Mouse (Mus musculus): ENCODE measurements at regions not wholly inside any gene's neighbourhood (a gene's known extent, or its start where the extent isn't known, plus 50 kb on each side); places are given as distances from the start of the nearest gene placed in this dataset.

DNA sequence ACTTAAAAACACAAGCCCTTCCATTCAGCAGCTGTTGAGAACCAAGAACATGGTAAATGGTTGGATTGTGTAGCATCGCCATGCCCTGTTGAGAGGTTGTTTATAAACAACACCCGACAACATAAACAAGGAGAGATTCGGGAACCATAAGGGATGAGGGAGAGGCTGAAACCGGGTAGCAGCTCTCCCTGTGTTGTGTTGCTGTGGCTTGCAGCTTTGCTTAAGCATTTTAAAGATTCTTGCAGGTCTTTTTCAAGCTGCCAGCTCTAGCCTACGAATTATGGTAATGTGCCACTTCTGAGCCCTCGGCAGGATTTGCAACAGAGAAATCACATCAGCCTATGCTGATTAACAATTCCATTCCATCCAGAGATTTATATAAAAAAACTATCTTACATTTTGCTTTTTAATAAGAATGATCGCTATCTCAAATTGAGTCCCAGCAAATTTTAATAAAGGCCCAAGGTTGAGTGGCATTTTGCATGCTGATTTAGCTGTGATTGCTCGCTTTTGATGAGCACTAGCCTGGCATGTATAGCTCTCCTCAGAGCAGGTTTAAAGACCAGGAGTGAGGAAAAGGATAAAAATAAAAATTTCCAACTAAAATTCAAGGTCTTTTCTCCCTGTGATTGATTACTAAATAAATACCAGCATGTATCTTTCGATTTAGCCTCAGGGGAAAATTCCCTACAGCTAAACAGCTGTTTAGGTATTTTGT, 445.7 kb upstream of the 4930412O13Rik start:
- DNase-seq (ENCODE audit: low read depth in 1 of 2, low spot score in 2 of 2): no peak

DNA sequence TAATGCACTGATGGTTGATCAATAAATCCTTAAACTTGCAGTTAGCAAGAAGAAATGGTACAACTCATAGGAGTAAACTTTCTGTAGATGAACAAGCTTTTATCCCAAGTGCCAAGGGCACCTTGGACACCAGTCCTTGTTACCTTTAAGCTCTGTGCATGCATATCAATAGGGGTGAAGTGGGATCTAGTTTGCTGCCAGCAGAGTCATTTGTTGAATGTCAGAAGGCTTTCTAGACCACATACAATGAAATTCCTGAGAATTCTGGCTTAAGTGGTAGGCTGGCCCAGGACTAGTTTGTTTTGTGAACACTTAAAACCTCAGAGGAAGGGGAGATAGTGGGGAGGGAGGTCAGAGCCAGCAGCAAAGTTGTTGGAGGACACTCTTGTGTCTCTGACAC, 437.9 kb upstream of the 4930412O13Rik start:
- DNase-seq (ENCODE audit: low read depth in 1 of 2, low spot score in 2 of 2): no peak

DNA sequence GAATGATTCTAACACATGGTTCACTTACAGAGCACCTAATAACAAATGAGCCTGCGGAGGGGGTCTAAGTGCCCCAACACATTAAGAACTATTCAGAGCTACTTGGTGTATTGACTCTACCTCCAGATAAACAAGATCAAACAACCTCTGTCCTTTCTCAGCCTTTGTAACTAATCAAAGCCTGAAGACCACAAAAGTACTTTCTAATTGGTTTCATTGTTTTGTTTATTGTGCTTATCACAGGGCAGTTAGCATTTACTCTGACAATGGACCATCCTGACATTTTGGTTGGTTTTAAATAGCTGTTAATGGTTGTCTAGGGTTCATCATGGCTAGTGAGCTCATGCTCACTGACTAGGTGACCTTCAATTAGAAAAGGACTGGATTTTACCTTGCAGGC, 435.2 kb upstream of the 4930412O13Rik start:
- no peak for DNase-seq (ENCODE audit: low read depth in 1 of 2, low spot score in 2 of 2)

DNA sequence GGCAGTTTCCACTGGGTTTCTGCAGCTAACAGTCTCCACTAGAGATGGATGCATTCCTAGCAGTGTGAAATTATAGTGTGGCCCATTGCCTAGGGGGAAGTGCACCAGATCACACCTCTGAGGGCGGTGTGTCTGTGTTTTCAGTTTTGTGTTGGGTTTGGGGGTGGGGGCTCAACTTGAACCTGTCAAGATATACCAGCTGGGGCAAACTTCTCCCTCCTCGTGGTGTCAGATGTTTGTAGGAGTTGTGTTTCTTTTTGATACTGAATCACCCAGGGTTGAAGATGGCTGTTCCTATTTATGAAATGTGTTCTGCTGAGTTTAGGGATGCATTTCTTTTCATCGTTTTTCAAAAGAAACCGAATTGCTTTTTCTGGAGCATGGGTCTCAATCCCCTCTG, 416.6 kb upstream of the 4930412O13Rik start:
- no peak for DNase-seq (ENCODE audit: low read depth in 1 of 2, low spot score in 2 of 2)

DNA sequence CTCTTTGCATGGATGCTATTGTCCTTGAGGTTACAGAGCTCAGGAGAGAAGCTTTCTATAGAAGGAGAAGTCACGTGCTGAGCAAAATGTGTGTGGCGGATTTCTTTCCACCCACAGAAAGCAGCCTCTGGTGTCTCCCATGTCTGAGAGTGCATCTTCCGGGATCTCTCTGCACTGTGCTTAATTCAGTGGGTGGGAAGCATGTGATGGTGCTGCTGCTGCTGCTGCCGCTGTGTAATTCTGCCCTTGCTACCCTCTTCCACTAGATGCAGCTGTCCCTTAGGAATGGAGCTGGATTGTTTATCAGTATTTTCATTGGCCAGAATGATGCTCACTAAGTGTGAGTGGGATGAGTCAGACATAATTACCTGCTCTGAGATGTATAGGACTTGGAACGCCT, 416.2 kb upstream of the 4930412O13Rik start:
- DNase-seq (ENCODE audit: low read depth in 1 of 2, low spot score in 2 of 2): no peak

DNA sequence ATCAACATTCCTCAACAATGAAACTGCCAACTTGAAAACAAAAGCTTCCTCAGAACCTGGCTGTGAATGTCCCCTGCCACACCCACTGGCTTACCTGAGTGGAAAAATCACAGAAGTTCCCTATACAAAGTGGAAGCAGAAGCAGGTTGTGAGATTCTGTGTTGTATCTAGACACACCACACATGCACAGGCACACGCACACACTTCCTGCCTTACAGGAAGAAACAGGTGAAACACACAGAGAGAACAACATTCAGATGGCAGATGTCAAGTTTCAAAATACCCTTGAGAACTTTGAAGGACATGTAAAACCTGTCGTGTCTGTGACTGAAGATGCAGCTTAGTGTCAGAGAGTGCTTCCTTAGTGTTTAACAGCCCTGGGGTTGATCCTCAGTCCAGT, 413.5 kb upstream of the 4930412O13Rik start:
- DNase-seq (ENCODE audit: low read depth in 1 of 2, low spot score in 2 of 2): no peak

DNA sequence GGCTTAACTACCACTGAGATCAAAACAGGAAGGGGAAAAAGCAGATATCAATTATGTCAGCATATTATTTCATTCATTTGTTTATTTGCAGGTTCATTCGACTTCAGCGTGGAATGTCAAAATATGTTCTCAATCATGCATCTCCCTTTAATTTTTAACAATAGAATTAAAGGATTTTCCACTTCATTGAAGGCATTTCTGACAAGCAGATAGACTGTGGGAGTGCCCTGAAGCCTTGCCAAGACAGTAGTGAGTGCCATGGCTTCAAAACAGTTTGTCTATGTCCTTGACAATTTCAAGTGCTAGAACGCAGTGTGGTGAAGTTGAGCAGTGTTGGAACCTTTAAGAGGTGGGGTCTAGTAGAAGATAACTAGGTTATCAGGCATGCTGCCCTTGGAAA, 412.4 kb upstream of the 4930412O13Rik start:
- no peak for DNase-seq (ENCODE audit: low read depth in 1 of 2, low spot score in 2 of 2)

DNA sequence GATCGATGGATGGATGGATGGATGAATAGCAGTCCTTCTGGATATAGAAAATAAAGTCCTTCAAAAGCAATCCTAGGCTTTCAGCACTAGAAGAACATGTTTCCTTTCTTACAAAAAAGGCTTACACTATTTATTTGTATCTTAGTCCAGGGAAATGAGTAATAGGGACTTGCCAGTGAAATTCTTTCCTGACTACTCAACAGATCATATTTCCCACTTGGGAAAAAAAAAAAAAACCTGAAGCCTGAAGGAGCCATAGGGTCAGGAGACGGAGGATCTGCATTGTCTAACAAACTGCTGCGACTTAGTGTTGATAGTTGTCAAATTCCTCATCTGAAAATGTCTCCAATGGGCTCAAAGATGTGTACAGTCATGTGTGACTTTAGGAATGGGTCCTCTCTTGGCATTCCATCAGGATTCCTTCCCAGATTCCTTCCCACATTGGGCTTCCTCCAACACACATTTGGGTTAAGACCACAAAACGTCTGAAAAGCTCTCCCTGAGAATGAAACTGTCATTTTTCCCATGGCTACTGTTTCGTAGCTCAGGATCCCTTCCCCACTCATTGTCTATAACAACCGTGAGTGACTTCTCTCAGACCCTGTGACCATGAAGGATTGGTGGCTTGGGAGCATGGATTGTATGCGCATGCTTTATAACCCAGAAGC, 399.2 kb upstream of the 4930412O13Rik start:
- no peak for DNase-seq (ENCODE audit: low read depth in 1 of 2, low spot score in 2 of 2)

DNA sequence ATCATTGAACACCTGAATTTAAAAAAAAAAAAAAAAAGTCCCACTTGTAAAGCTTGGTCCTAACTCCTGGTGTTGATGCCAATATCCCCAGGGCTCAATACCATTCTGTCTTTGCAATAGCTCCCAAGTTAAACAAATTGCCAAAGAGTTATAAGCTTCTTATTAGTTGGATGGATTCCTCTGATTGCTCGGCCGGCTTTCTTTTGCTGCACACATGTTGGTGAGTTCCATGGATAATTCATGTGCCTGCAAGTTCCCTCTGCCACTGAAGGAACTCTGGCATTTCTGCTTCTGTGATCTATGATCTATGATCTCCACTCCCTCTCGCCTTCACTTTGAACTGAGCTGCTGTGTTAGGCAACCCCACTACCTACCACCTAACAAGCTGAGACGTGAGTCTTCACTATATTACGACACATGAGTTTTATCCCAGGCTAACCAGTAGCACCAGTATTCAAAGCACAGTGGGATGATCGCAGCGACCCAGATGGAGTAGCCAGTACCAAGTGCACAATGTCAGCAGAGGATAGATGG, 393.6 kb upstream of the 4930412O13Rik start:
- no peak for DNase-seq (ENCODE audit: low read depth in 1 of 2, low spot score in 2 of 2)

DNA sequence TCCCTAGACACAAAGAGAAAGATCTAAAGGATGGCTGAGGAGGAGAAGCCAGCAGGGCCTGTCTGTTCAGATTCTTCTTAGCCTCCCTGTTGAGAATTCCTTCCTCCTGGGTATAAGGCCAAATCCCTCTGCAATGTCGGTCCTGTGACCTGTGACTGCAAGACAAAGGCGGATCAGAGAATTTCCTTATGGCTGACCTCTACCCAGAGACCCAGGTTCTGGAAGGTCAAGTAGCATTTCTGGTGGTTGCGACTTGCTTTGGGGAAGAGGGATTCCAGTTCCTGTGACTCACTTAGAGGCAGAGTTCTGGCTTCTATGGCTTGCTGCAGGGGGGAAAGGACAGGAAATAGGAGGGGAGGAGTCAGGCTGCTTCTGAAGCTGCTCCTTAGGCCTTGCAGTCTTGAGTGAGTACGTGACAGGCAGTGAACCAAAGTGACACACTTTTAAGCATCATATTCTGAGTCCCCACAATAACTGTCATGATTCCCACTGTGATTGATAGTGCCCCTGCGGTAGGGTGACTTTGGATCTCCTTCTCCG, 387.4 kb upstream of the 4930412O13Rik start:
- no peak for DNase-seq (ENCODE audit: low read depth in 1 of 2, low spot score in 2 of 2)

DNA sequence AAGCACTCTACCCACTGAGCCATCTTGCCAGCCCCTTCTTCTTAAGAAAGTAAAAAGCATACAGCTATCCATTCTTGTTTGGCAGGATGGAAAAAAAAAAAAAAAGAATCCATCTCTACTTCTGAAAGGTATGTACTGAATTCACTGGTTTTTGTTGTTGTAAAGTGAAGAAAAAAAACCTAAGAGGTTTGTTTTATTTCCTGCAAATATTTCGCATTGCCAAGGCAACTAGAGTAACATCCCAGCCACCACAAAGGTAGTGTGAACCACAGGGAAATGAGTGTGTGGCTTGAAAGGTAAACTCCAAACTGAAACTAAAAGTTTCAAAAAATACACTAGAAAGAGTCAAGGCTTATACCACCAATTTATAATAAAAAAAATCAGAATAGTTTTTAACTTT, 361.0 kb upstream of the 4930412O13Rik start:
- no peak for DNase-seq (ENCODE audit: low read depth in 1 of 2, low spot score in 2 of 2)

DNA sequence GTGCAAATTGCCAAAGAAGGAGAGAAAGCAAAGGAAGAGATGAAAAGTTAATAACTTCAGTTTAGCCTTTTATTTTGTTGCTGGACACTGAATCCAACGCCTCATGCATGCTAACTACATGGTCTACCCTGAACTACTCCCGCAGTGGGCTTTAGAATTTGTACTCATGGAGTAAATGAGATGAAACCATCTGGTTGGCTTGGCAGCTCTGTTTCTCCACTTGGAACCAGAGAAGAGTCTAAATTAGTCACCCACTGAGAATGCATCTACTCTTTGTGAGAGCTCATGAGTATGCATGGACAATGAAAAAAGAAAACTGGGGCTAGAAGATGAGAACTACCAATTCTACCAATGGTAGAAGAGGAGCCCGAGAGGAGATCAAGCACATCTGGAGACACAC, 355.1 kb upstream of the 4930412O13Rik start:
- DNase-seq (ENCODE audit: low read depth in 1 of 2, low spot score in 2 of 2): no peak

DNA sequence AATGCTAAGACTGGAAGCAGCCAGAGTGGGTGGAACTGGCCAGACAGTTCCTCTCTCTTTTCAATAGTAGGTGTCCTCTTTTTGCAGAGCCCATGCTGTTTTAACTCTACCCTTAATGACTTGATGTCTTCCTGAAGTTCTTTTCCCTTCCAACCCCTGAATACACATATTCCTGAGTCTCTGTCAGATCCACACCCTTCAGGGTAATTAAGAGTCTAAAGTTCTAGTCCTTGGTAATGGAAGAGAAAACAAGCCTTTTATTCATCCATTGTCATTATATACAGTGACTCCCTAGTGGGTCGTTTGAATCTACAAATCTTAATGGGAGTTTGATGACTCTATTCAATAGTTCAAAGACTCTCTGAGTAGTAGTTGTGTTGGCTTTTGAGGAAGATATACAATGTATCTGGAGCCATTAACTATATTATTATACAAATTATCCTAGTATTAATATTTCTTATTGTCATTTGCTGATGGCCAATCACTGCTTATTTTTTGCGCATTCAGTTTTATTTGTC, 345.9 kb upstream of the 4930412O13Rik start:
- DNase-seq (ENCODE audit: low read depth in 1 of 2, low spot score in 2 of 2): no peak

DNA sequence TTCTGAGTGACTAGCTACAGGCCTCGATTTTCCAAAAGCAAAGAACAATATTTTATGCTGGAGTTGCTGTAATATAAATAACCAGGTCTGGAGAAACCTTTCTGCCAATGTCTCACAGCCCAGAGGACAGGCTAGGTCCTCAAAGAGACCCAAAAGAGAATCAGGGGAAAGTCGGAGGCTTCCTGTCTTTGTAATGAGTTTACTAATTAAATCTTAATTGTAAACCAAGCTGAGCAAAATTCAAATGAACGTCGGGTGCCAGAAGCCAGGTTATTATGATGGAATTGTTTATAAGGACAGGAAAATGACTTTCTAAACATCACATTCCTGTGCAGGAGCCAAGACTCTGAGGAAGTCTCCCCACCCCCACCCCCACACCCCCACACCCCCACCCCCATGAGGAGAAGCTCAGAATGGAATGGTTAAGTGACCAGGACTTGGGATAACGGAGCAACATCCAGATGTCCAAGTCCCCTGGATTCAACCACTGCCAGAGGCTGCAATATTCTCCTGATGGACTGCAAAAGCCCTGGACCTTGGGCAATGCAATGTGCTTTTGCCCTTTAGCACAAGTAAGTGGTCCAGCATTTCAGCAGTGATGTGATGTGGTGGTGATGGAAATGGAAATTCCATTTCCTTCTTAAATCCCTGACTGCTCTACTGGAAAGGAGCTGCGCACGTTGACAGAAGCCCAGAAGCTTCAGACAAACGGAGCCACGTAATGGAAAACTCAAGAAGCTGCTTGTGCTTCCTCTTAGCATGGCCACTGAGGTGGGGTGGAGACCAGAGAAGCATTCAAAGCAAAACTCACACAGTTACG, 333.1 kb upstream of the 4930412O13Rik start:
- DNase-seq (ENCODE audit: low read depth in 1 of 2, low spot score in 2 of 2): no peak

DNA sequence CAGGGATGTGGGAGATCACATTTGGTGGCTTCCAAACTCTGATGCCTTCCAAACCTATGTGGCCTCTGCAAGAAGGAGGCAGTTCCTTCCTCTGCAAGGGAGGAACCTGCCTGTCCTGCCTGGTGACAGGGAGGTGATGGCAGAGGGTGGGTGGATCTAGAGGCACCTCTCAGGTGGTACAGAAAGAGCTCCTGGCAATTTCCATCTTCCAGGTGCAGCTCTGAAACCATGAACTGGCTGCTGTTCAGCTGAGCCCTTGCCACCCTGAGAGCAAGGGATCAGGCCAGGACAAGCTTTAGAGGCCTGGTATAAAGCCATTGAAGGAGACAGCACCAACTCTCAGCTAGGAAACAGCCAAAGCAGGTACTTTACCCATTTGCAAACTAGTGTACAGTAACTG, 327.7 kb upstream of the 4930412O13Rik start:
- DNase-seq (ENCODE audit: low read depth in 1 of 2, low spot score in 2 of 2): no peak

DNA sequence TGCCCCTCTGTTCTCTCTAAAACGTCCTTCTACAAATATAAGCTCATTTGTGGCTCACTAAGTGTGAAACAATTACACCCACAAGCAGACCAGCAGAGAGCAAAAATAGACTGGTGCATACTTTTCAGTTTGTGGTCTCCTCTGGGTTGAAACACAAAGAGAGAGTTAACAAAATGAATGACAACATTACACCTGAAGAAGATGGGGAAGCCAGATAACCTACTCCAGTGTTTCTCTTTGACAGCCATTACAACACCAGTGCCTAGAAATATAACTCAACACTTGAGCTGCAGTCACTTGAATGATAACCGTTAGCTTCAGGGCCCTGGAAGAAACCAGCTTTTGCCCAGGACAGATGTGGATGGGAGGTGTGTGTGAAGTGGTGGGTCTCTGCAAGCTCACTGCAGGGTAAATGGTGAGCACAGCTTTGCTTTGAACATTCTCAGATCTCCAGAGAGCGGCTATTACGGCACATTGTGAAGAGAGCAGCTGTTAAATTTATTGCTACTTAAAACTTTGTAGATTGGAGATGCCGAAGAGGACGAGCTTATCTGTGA, 316.5 kb upstream of the 4930412O13Rik start:
- DNase-seq (ENCODE audit: low read depth in 1 of 2, low spot score in 2 of 2): no peak

DNA sequence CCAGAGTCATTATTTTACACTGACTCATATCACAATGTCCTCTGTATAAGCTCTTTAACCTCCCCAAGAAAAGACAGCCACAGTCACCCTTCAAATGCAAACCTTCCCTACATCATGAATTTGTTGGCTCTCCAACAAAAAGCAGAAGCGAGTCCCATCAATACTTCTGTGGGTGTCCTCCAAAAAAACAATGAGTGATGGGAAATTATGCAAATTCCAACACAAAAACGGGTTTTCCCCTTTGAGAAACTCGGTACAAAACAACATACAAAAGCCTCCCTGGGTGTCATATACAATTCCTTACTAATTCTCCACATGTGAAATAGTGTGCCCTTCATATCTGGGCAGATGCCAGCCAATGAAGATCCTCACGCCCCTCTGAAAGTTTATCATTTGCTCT, 311.8 kb upstream of the 4930412O13Rik start:
- DNase-seq (ENCODE audit: low read depth in 1 of 2, low spot score in 2 of 2): no peak

DNA sequence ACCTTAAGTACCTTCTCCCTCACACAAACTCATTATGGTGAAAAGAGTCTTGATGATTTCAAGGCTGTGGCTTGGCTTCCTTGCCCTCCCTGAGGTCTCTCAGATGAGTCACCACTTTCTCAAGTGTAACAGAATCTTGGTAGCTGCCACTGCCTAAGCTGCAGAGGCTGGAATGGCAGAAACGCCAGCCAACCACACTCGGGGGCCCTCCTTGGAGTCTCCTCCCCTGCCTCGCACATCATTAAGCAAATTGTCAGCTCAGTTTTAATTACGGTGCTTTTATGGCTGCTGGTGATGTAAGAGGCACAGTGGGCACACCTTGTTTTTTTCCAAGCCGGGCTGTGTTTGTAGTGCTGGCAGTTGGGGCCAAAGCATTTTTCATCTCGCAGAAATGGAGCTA, 306.9 kb upstream of the 4930412O13Rik start:
- DNase-seq (ENCODE audit: low read depth in 1 of 2, low spot score in 2 of 2): no peak

DNA sequence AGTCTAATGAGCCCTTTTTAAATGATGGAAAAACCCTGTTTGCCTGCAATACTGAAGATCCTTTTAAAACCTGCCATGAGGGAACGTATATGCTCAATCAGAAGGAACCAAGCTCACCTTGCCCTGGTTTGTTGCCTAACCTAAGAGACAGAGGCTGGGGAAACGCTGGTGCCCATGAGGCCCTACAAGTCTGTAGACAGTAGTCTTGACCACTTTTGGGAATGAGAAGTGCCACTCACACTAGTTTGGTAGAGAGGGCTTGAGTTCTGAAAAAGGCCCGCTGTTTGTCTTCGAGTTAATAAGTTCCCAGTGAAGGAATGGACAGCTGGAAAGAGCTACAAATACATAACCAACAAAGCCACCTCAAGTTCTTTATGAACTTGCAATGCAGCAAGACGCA, 306.4 kb upstream of the 4930412O13Rik start:
- DNase-seq (ENCODE audit: low read depth in 1 of 2, low spot score in 2 of 2): no peak

DNA sequence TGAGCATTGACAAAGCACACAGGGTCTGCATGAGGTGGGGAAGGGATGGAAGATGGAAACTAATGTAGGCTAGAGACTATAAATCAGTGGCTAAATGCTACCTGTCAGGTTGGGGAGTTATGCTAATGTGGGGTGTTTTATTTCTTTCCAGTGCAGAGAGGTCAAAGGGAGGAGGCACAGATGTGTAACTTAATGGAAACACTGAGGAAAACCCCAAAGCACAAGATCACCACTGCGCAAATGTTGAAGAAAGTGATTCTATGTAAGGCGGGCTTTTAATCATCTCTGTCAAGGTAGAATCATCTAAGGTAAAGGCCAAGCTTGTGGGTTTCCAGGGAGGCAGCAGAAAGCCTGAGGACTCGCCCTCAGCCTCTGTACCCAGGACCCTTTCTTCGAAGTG, 303.2 kb upstream of the 4930412O13Rik start:
- DNase-seq (ENCODE audit: low read depth in 1 of 2, low spot score in 2 of 2): no peak

DNA sequence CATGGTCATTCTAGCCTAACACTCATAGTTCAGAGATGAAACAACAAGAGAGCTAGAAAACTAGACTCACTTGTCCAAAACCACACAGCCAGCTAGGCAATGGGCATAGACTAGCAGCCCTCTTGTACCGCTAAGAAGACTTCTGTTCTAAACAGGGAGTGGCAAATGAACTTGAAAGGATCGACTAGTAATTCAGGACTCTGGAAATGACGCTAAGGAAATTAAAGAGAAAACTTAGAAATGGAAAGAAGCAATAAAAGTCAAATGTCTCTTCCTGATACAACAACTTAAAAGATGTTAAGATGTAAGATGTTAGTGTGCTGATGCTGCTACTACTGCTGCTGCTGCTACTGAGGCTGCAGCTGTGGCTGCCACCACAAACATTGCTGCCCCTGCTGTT, 293.7 kb upstream of the 4930412O13Rik start:
- no peak for DNase-seq (ENCODE audit: low read depth in 1 of 2, low spot score in 2 of 2)

Data from monocyte, adult 2 months (primary cell).